8 mouse cellular contexts compared by ENCODE assay signal in the genomic region with DNA sequence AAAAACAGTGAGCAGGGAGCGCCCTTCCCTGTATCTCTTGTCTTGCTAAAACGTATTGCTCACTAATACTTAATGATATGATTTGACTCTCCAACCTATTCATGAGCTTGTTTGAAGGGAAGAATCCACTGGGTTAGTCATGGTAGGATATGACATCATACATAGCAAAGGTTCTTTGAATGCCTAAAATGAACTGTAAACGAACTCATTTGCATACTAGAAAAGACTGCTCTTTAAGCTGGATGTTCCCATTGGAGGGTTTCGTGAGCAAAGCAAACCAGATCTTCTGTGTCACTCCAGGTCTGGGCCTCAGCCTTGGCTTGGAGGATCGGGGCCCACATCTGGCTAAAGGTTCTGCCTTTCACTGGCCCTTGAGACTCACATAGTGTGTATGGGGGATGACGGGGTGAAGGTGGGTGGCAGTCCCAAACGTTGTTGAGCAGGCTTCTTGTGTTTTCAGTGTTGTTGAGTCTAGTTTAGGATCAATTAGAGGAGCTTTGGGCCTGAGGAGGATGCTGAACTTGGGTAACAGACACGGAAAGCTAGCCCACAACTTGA. TPM values are rescaled to one million over a fixed set of nuclear protein-coding genes. Genes with fewer than 3 reads are reported as not detected.
A peak's percentile ranks its signal among the peaks of the same experiment; 100 is the strongest.
DNase-seq lines count a peak whose midpoint lies in the region; ATAC-seq and TF ChIP-seq lines count a peak whose summit lies in the region.

No protein-coding gene starts in this region.

- H3K4me3 ChIP-seq in liver, embryonic 12.5 days: peak overlapping the region; percentile 18
- H3K4me3 ChIP-seq in embryonic facial prominence, embryonic 13.5 days: peak overlapping the region; percentile 80
- H3K4me3 ChIP-seq in hindbrain, embryonic 11.5 days (ENCODE audit: low read depth, low read length): no peak overlapping the region
- peak overlapping the region; percentile 83; the same call in 1 of the 2 replicates for H3K4me3 ChIP-seq in midbrain, embryonic 12.5 days
- H3K4me3 ChIP-seq in gastrocnemius, adult 2 months: no peak overlapping the region

- peak overlapping the region; percentile 33 for H3K4me2 ChIP-seq in liver, embryonic 12.5 days
- H3K4me2 ChIP-seq in embryonic facial prominence, embryonic 13.5 days: peak overlapping the region; percentile 79
- H3K4me2 ChIP-seq in hindbrain, embryonic 11.5 days (replicated peaks; ENCODE audit: low read depth, low read length): no peak overlapping the region
- H3K4me2 ChIP-seq in midbrain, embryonic 12.5 days (replicated peaks): peak overlapping the region; percentile 29

- H3K4me1 ChIP-seq in liver, embryonic 12.5 days: peaks cover 44% of the 10 kb centered on the region
- H3K4me1 ChIP-seq in embryonic facial prominence, embryonic 13.5 days: peaks cover 23% of the 10 kb centered on the region
- H3K4me1 ChIP-seq in hindbrain, embryonic 11.5 days (replicated peaks; ENCODE audit: control insufficient read depth, insufficient read depth, low read length): peaks cover 8% of the 10 kb centered on the region
- H3K4me1 ChIP-seq in midbrain, embryonic 12.5 days: peaks cover 31% of the 10 kb centered on the region

- H3K9ac ChIP-seq in liver, embryonic 12.5 days: peak overlapping the region; percentile 8; the same call in 1 of the 2 replicates
- H3K9ac ChIP-seq in embryonic facial prominence, embryonic 13.5 days: no peak overlapping the region
- no peak overlapping the region for H3K9ac ChIP-seq in hindbrain, embryonic 11.5 days (ENCODE audit: low read depth, low read length)
- H3K9ac ChIP-seq in midbrain, embryonic 12.5 days (replicated peaks): no peak overlapping the region

- H3K27me3 ChIP-seq in liver, embryonic 12.5 days (replicated peaks): no peaks in the 10 kb centered on the region
- H3K27me3 ChIP-seq in embryonic facial prominence, embryonic 13.5 days: no peaks in the 10 kb centered on the region
- H3K27me3 ChIP-seq in hindbrain, embryonic 11.5 days (ENCODE audit: control insufficient read depth, insufficient read depth, low read length): no peaks in the 10 kb centered on the region
- no peaks in the 10 kb centered on the region for H3K27me3 ChIP-seq in midbrain, embryonic 12.5 days

- no peaks in the 10 kb centered on the region for H3K9me3 ChIP-seq in liver, embryonic 12.5 days (replicated peaks)
- H3K9me3 ChIP-seq in embryonic facial prominence, embryonic 13.5 days: no peaks in the 10 kb centered on the region
- H3K9me3 ChIP-seq in hindbrain, embryonic 11.5 days (ENCODE audit: control insufficient read depth, low read length): no peaks in the 10 kb centered on the region
- H3K9me3 ChIP-seq in midbrain, embryonic 12.5 days: no peaks in the 10 kb centered on the region

- ATAC-seq in liver, embryonic 12.5 days: no peak
- no peak for ATAC-seq in embryonic facial prominence, embryonic 13.5 days (ENCODE audit: insufficient number of reproducible peaks, insufficient read depth, low FRiP score, low TSS enrichment, low read depth)
- ATAC-seq in hindbrain, embryonic 11.5 days (ENCODE audit: low FRiP score): 0 out of 2 replicates have a peak, but pooled peaks have one; percentile 53
- ATAC-seq in midbrain, embryonic 12.5 days (ENCODE audit: low FRiP score, low read depth): peak; percentile 47

- 47% methylated on average over 8 of the region's 8 CpGs for WGBS in liver, embryonic 12.5 days (ENCODE audit: insufficient replicate concordance)
- WGBS in embryonic facial prominence, embryonic 13.5 days: 62% methylated on average over 8 of the region's 8 CpGs
- 66% methylated on average over 8 of the region's 8 CpGs for WGBS in hindbrain, embryonic 11.5 days
- 64% methylated on average over 8 of the region's 8 CpGs for WGBS in midbrain, embryonic 12.5 days

- intact Hi-C loops in gastrocnemius, adult 2 months (cut with DNase I): loop anchor here (2.0 kb wide), 1 partner anchor 32 kb away; no protein-coding TSS in a partner anchor

- peaks cover 5% of the 10 kb centered on the region; the same call in 1 of the 2 replicates for H3K36me3 ChIP-seq in liver, embryonic 12.5 days
- H3K36me3 ChIP-seq in embryonic facial prominence, embryonic 13.5 days: no peaks in the 10 kb centered on the region
- H3K36me3 ChIP-seq in hindbrain, embryonic 11.5 days (ENCODE audit: control insufficient read depth, insufficient read depth, low read length): no peaks in the 10 kb centered on the region
- 0 out of 2 replicates have a peak, but pooled peaks cover 6% of the 10 kb centered on the region for H3K36me3 ChIP-seq in midbrain, embryonic 12.5 days

- TF ChIP-seq CTCF in gastrocnemius, adult 2 months (IDR thresholded peaks at IDR 0.05): no peak

- no peak for DNase-seq in liver
- DNase-seq in hindbrain, embryonic 11.5 days (ENCODE audit: low spot score): no peak
- no peak for DNase-seq in gastrocnemius, adult 2 months
- no peak for DNase-seq in adrenal gland, postnatal 4 days (ENCODE audit: low spot score in 2 of 2)
- no peak for DNase-seq in gastrocnemius, postnatal 4 days (ENCODE audit: low spot score in 2 of 2)

- H3K27ac ChIP-seq in liver, embryonic 12.5 days: no peak overlapping the region
- H3K27ac ChIP-seq in embryonic facial prominence, embryonic 13.5 days: no peak overlapping the region
- H3K27ac ChIP-seq in hindbrain, embryonic 11.5 days (ENCODE audit: low read depth, low read length): no peak overlapping the region
- H3K27ac ChIP-seq in midbrain, embryonic 12.5 days (replicated peaks): no peak overlapping the region
- no peak overlapping the region for H3K27ac ChIP-seq in gastrocnemius, adult 2 months

RNA-seq across cellular contexts. Expression of a gene that starts 0.5 kb away (rescaled TPM):
- 10.1 and 10.8 TPM in 2 replicates for polyA plus RNA-seq in liver, embryonic 12.5 days (2016; fragmentation: Nextera tagmentation; extraction: Ambion mirVana)
- 14.4 and 15.0 TPM in 2 replicates for polyA plus RNA-seq in embryonic facial prominence, embryonic 13.5 days (2015; fragmentation: Nextera tagmentation; extraction: Ambion mirVana)
- 13.3 and 14.3 TPM in 2 replicates for polyA plus RNA-seq in hindbrain, embryonic 11.5 days (2014; fragmentation: Nextera tagmentation; extraction: Ambion mirVana)
- 22.5 and 24.1 TPM in 2 replicates for polyA plus RNA-seq in midbrain, embryonic 12.5 days (2016; fragmentation: Nextera tagmentation; extraction: Ambion mirVana)
- total RNA-seq in gastrocnemius, adult 2 months (2021): 100 to 1,000 TPM; 135 to 139 TPM
- total RNA-seq in adrenal gland, postnatal 4 days (2021): 10 to 100 TPM; 64.6 to 65.1 TPM
- total RNA-seq in gastrocnemius, postnatal 4 days (2021): 100 to 1,000 TPM; 110 to 121 TPM

Comparison
In these comparisons a context has a peak if more than half of its experiments do, and no peak if none do; other contexts are left out.
1. ATAC-seq: peak in hindbrain, embryonic 11.5 days (single experiment) and midbrain, embryonic 12.5 days (single experiment); none in liver, embryonic 12.5 days (single experiment) and embryonic facial prominence, embryonic 13.5 days (single experiment).
2. H3K4me3 ChIP-seq: peak in liver, embryonic 12.5 days (single experiment), embryonic facial prominence, embryonic 13.5 days (single experiment) and midbrain, embryonic 12.5 days (single experiment); none in hindbrain, embryonic 11.5 days (single experiment) and gastrocnemius, adult 2 months (single experiment).